Mouse (Mus musculus) liver, embryonic 14.5 days (tissue): ENCODE data around the gene Tada1. TPM values are rescaled to one million over a fixed set of nuclear protein-coding genes. Genes with fewer than 3 reads are reported as not detected.

Experiments used
- ATAC-seq: fragments of 200-750 bp; cut with Nextera tagmentation; 2 replicates; pipeline ENCODE4 v1.8.0; 2017; ENCODE audit warnings: moderate number of reproducible peaks, mild to moderate bottlenecking, moderate library complexity; ENCODE audit not compliant: insufficient read depth
- DNase-seq, 3 experiments: peaks; one replicate each; pipeline ENCODE4 v3.0.0-alpha.2; 2012 to 2013; ENCODE audit warnings: low read depth in 3 of 3, low spot score in 3 of 3
- H3K27ac ChIP-seq: fragments of 300-500 bp; sonication (generic); 2 replicates; pipeline ENCODE4 v1.5.1; 2014; ENCODE audit warnings: moderate library complexity, mild to moderate bottlenecking, control low read depth, inconsistent platforms
- H3K27me3 ChIP-seq: fragments of 300-500 bp; sonication (generic); 2 replicates; pipeline ENCODE4 v1.6.1; 2014; ENCODE audit warnings: mild to moderate bottlenecking, low read length, moderate library complexity; ENCODE audit not compliant: control insufficient read depth, insufficient read depth
- H3K36me3 ChIP-seq: fragments of 300-500 bp; sonication (generic); replicated peaks from 2 replicates; pipeline ENCODE4 v1.6.1; 2014; ENCODE audit warnings: low read depth; ENCODE audit not compliant: control insufficient read depth, insufficient read depth
- H3K4me1 ChIP-seq, 2 experiments: fragments of 200-500 bp in 1 of 2; fragments of 300-500 bp in 1 of 2; sonication (generic) in 1 of 2; replicated peaks; 2 replicates each; pipeline ENCODE4 v1.6.1; 2012 to 2014; ENCODE audit warnings: antibody characterized with exemption in 1 of 2, inconsistent platforms in 1 of 2, low read length in 1 of 2; ENCODE audit not compliant: control insufficient read depth in 2 of 2, insufficient read depth in 2 of 2
- H3K4me2 ChIP-seq: fragments of 300-500 bp; sonication (generic); 2 replicates; pipeline ENCODE4 v1.6.1; 2014; ENCODE audit warnings: low read depth, mild to moderate bottlenecking, control low read depth, moderate library complexity
- H3K4me3 ChIP-seq, 2 experiments: fragments of 200-500 bp in 1 of 2; fragments of 300-500 bp in 1 of 2; sonication (generic) in 1 of 2; 2 replicates each; pipeline ENCODE4 v1.5.1; 2012 to 2014; ENCODE audit warnings: low read depth in 2 of 2, low read length in 2 of 2, mild to moderate bottlenecking in 2 of 2, control low read depth in 1 of 2, inconsistent platforms in 1 of 2, moderate library complexity in 1 of 2; ENCODE audit not compliant: insufficient read depth in 1 of 2
- H3K9ac ChIP-seq: fragments of 300-500 bp; sonication (generic); replicated peaks from 2 replicates; pipeline ENCODE4 v1.6.1; 2014; ENCODE audit warnings: mild to moderate bottlenecking, control low read depth, moderate library complexity
- H3K9me3 ChIP-seq: fragments of 300-500 bp; sonication (generic); 2 replicates; pipeline ENCODE4 v1.6.1; 2016; ENCODE audit warnings: low read length, mixed read lengths; ENCODE audit not compliant: control insufficient read depth
- CTCF ChIP-seq: IDR thresholded peaks from 2 replicates; pipeline ENCODE4 v1.5.1; 2016; ENCODE audit warnings: antibody characterized with exemption, low read depth, control low read depth
- EP300 ChIP-seq: IDR thresholded peaks from 2 replicates; pipeline ENCODE4 v1.6.1; 2016; ENCODE audit warnings: antibody characterized with exemption, low read depth
- WGBS: fragments of 180-500 bp; shearing (Covaris S2); extraction: QIAGEN DNeasy Blood & Tissue Kit; methylation state at CpG from one replicate; pipeline ENCODE4 v1.1.7; 2014; ENCODE audit not compliant: insufficient replicate concordance; 5-methylcytosine and 5-hydroxymethylcytosine counted together
- polyA plus RNA-seq, 2 experiments: library from polyadenylated mRNA; depleted of rRNA in 1 of 2; stranded (reverse) in 1 of 2; unstranded in 1 of 2; fragments of >200 nt; fragmentation: Nextera tagmentation in 1 of 2; extraction: Ambion mirVana in 1 of 2; gene quantifications; 2 replicates each; pipeline versions ENCODE4 v1.2.1 to v1.2.3; 2012 to 2014

Tada1 gene
- polyA plus RNA-seq, 2 experiments: 13.7 to 23.0 TPM

GRCm38 (mm10) chr1:166349751-166350150, 29.1 kb upstream of the Tada1 start:
- no peaks in the 10 kb centered on the region for H3K4me1 ChIP-seq
- ATAC-seq (no peak), DNase-seq (no peak)
- H3K9me3 ChIP-seq: no peaks in the 10 kb centered on the region
- no peak overlapping the region for H3K4me2 ChIP-seq
- no peak overlapping the region for H3K9ac ChIP-seq
- no peaks in the 10 kb centered on the region for H3K27me3 ChIP-seq
- H3K4me3 ChIP-seq: no peak overlapping the region
- H3K27ac ChIP-seq: no peak overlapping the region
- no peak for TF ChIP-seq EP300
- TF ChIP-seq CTCF: no peak
- WGBS: 66% methylated on average over 11 of the region's 11 CpGs
- no peaks in the 10 kb centered on the region for H3K36me3 ChIP-seq

GRCm38 (mm10) chr1:166360157-166360855, 18.6 kb upstream of the Tada1 start:
- peak; percentile 90 for TF ChIP-seq CTCF
- no peak for TF ChIP-seq EP300
- no peak overlapping the region for H3K4me2 ChIP-seq
- H3K9me3 ChIP-seq: no peaks in the 10 kb centered on the region
- 22% methylated on average over 14 of the region's 14 CpGs for WGBS
- no peak overlapping the region for H3K9ac ChIP-seq
- H3K36me3 ChIP-seq: no peaks in the 10 kb centered on the region
- no peaks in the 10 kb centered on the region for H3K4me1 ChIP-seq
- H3K27ac ChIP-seq: no peak overlapping the region
- ATAC-seq (peak; percentile 50; the same call in 1 of the 2 replicates), DNase-seq (no peak)
- no peaks in the 10 kb centered on the region for H3K27me3 ChIP-seq
- no peak overlapping the region for H3K4me3 ChIP-seq

GRCm38 (mm10) chr1:166360896-166361295, 18.0 kb upstream of the Tada1 start:
- no peak for DNase-seq
- no peaks in the 10 kb centered on the region for H3K4me1 ChIP-seq
- no peak for ATAC-seq
- no peak overlapping the region for H3K27ac ChIP-seq
- TF ChIP-seq CTCF: no peak
- TF ChIP-seq EP300: no peak
- H3K4me3 ChIP-seq: no peak overlapping the region
- H3K4me2 ChIP-seq: no peak overlapping the region
- H3K9ac ChIP-seq: no peak overlapping the region
- H3K9me3 ChIP-seq: no peaks in the 10 kb centered on the region
- 58% methylated on average over 5 of the region's 5 CpGs for WGBS
- H3K27me3 ChIP-seq: no peaks in the 10 kb centered on the region
- H3K36me3 ChIP-seq: no peaks in the 10 kb centered on the region

GRCm38 (mm10) chr1:166361842-166362241, 17.1 kb upstream of the Tada1 start:
- no peak overlapping the region for H3K9ac ChIP-seq
- H3K36me3 ChIP-seq: no peaks in the 10 kb centered on the region
- H3K4me3 ChIP-seq: no peak overlapping the region
- no peak overlapping the region for H3K4me2 ChIP-seq
- 45% methylated on average over 3 of the region's 3 CpGs for WGBS
- H3K9me3 ChIP-seq: no peaks in the 10 kb centered on the region
- TF ChIP-seq CTCF (no peak), EP300 (no peak)
- DNase-seq (no peak), ATAC-seq (no peak)
- no peaks in the 10 kb centered on the region for H3K27me3 ChIP-seq
- no peak overlapping the region for H3K27ac ChIP-seq
- H3K4me1 ChIP-seq: no peaks in the 10 kb centered on the region

- WGBS: 51% methylated on average over 3 of the region's 3 CpGs
Measured at GRCm38 (mm10) chr1:166362659-166363058, 16.2 kb upstream of the Tada1 start.

More at GRCm38 (mm10) chr1:166362659-166363058, 16.2 kb upstream of the Tada1 start:
- H3K36me3 ChIP-seq: no peaks in the 10 kb centered on the region
- no peaks in the 10 kb centered on the region for H3K27me3 ChIP-seq
- H3K9ac ChIP-seq: no peak overlapping the region
- DNase-seq (no peak), ATAC-seq (no peak)
- no peak overlapping the region for H3K4me3 ChIP-seq
- H3K27ac ChIP-seq: no peak overlapping the region
- no peak for TF ChIP-seq EP300
- no peak for TF ChIP-seq CTCF
- no peaks in the 10 kb centered on the region for H3K4me1 ChIP-seq
- no peak overlapping the region for H3K4me2 ChIP-seq
- H3K9me3 ChIP-seq: no peaks in the 10 kb centered on the region
